Mouse (Mus musculus): ENCODE results near the gene Tmem164. TPM values are rescaled to one million over a fixed set of nuclear protein-coding genes. Genes with fewer than 3 reads are reported as not detected.
A peak's percentile ranks its signal among the peaks of the same experiment; 100 is the strongest.

Gene Tmem164
- polyA plus RNA-seq, 1 experiment from 2014 or later = 48.3 TPM

- Histone ChIP-seq H3K27me3 (replicated peaks) (no peaks in the 10 kb centered on the region), H3K36me3 (peaks cover 8% of the 10 kb centered on the region), H3K4me2 (no peak overlapping the region), H3K9ac (no peak overlapping the region), H3K27ac (replicated peaks) (0 out of 2 replicates have a peak overlapping the region, but pooled peaks have one; percentile 4), H3K4me3 (no peak overlapping the region), H3K9me3 (no peaks in the 10 kb centered on the region), H3K4me1 (peaks cover 78% of the 10 kb centered on the region)
- 70% methylated on average over 12 of the region's 12 CpGs for WGBS
- ATAC-seq (ENCODE audit: extremely low read depth, insufficient number of reproducible peaks, low FRiP score, low TSS enrichment) = no peak
Measured at GRCm38 (mm10) chrX:142829866-142830470, 148.8 kb downstream of the Tmem164 start.

GRCm38 (mm10) chrX:142830572-142830971 lies 149.4 kb downstream of the Tmem164 start:
- ATAC-seq (ENCODE audit: extremely low read depth, insufficient number of reproducible peaks, low FRiP score, low TSS enrichment) = no peak
- peak overlapping the region; percentile 4; the same call in 1 of the 2 replicates for H3K27ac ChIP-seq (replicated peaks)
- H3K4me1 ChIP-seq = peaks cover 82% of the 10 kb centered on the region
- H3K4me2 ChIP-seq = no peak overlapping the region
- no peaks in the 10 kb centered on the region for H3K9me3 ChIP-seq
- 80% methylated on average over 6 of the region's 6 CpGs for WGBS
- H3K9ac ChIP-seq = no peak overlapping the region
- H3K36me3 ChIP-seq = peaks cover 12% of the 10 kb centered on the region
- no peaks in the 10 kb centered on the region for H3K27me3 ChIP-seq (replicated peaks)
- H3K4me3 ChIP-seq = no peak overlapping the region

GRCm38 (mm10) chrX:142832221-142832620 lies 151.0 kb downstream of the Tmem164 start:
- H3K36me3 ChIP-seq = peaks cover 24% of the 10 kb centered on the region
- H3K27me3 ChIP-seq (replicated peaks) = no peaks in the 10 kb centered on the region
- H3K4me2 ChIP-seq = no peak overlapping the region
- no peak overlapping the region for H3K9ac ChIP-seq
- WGBS = 43% methylated on average over 3 of the region's 3 CpGs
- H3K4me1 ChIP-seq = peaks cover 71% of the 10 kb centered on the region
- H3K9me3 ChIP-seq = no peaks in the 10 kb centered on the region
- ATAC-seq (ENCODE audit: extremely low read depth, insufficient number of reproducible peaks, low FRiP score, low TSS enrichment) = no peak
- H3K27ac ChIP-seq (replicated peaks) = peak overlapping the region; percentile 82
- no peak overlapping the region for H3K4me3 ChIP-seq

GRCm38 (mm10) chrX:142833164-142833796 lies 152.1 kb downstream of the Tmem164 start:
- WGBS = 51% methylated on average over 13 of the region's 13 CpGs

GRCm38 (mm10) chrX:142834807-142835206 lies 153.6 kb downstream of the Tmem164 start:
- Histone ChIP-seq H3K27ac (replicated peaks) (peak overlapping the region; percentile 82), H3K36me3 (peaks cover 24% of the 10 kb centered on the region), H3K4me3 (no peak overlapping the region), H3K4me1 (peaks cover 55% of the 10 kb centered on the region), H3K9me3 (no peaks in the 10 kb centered on the region), H3K9ac (no peak overlapping the region), H3K27me3 (replicated peaks) (no peaks in the 10 kb centered on the region), H3K4me2 (no peak overlapping the region)
- ATAC-seq (ENCODE audit: extremely low read depth, insufficient number of reproducible peaks, low FRiP score, low TSS enrichment) = no peak
- WGBS = 57% methylated on average over 6 of the region's 6 CpGs

More at GRCm38 (mm10) chrX:142833164-142833796, 152.1 kb downstream of the Tmem164 start:
- H3K27ac ChIP-seq (replicated peaks) = peak overlapping the region; percentile 82
- no peaks in the 10 kb centered on the region for H3K27me3 ChIP-seq (replicated peaks)
- no peak overlapping the region for H3K4me3 ChIP-seq
- H3K4me2 ChIP-seq = peak overlapping the region; percentile 24; the same call in 1 of the 2 replicates
- ATAC-seq (ENCODE audit: extremely low read depth, insufficient number of reproducible peaks, low FRiP score, low TSS enrichment) = no peak
- H3K4me1 ChIP-seq = peaks cover 66% of the 10 kb centered on the region
- H3K36me3 ChIP-seq = peaks cover 24% of the 10 kb centered on the region
- no peak overlapping the region for H3K9ac ChIP-seq
- H3K9me3 ChIP-seq = no peaks in the 10 kb centered on the region

GRCm38 (mm10) chrX:142836399-142836798 lies 155.2 kb downstream of the Tmem164 start:
- Histone ChIP-seq H3K9me3 (no peaks in the 10 kb centered on the region), H3K9ac (no peak overlapping the region), H3K4me3 (no peak overlapping the region), H3K27me3 (replicated peaks) (no peaks in the 10 kb centered on the region), H3K36me3 (peaks cover 24% of the 10 kb centered on the region), H3K27ac (replicated peaks) (no peak overlapping the region), H3K4me1 (peaks cover 42% of the 10 kb centered on the region), H3K4me2 (no peak overlapping the region)
- ATAC-seq (ENCODE audit: extremely low read depth, insufficient number of reproducible peaks, low FRiP score, low TSS enrichment) = no peak
- WGBS = 78% methylated on average over 7 of the region's 7 CpGs

- no peak overlapping the region for H3K4me2 ChIP-seq
- 82% methylated on average over 3 of the region's 3 CpGs for WGBS
Measured at GRCm38 (mm10) chrX:142837316-142837715, 156.1 kb downstream of the Tmem164 start.

GRCm38 (mm10) chrX:142838841-142839240 lies 157.6 kb downstream of the Tmem164 start:
- no peaks in the 10 kb centered on the region for H3K27me3 ChIP-seq (replicated peaks)
- 78% methylated on average over 2 of the region's 2 CpGs for WGBS
- no peak overlapping the region for H3K4me3 ChIP-seq
- no peaks in the 10 kb centered on the region for H3K9me3 ChIP-seq
- peaks cover 34% of the 10 kb centered on the region for H3K36me3 ChIP-seq
- H3K27ac ChIP-seq (replicated peaks) = 0 out of 2 replicates have a peak overlapping the region, but pooled peaks have one; percentile 20
- no peak for ATAC-seq (ENCODE audit: extremely low read depth, insufficient number of reproducible peaks, low FRiP score, low TSS enrichment)
- H3K4me2 ChIP-seq = no peak overlapping the region
- no peak overlapping the region for H3K9ac ChIP-seq
- peaks cover 18% of the 10 kb centered on the region for H3K4me1 ChIP-seq

More at GRCm38 (mm10) chrX:142837316-142837715, 156.1 kb downstream of the Tmem164 start:
- Histone ChIP-seq H3K27ac (replicated peaks) (no peak overlapping the region), H3K9me3 (no peaks in the 10 kb centered on the region), H3K36me3 (peaks cover 30% of the 10 kb centered on the region), H3K27me3 (replicated peaks) (no peaks in the 10 kb centered on the region), H3K4me3 (no peak overlapping the region), H3K4me1 (peaks cover 33% of the 10 kb centered on the region), H3K9ac (no peak overlapping the region)
- no peak for ATAC-seq (ENCODE audit: extremely low read depth, insufficient number of reproducible peaks, low FRiP score, low TSS enrichment)

GRCm38 (mm10) chrX:142839411-142839810 lies 158.2 kb downstream of the Tmem164 start:
- H3K9me3 ChIP-seq = no peaks in the 10 kb centered on the region
- 0 out of 2 replicates have a peak overlapping the region, but pooled peaks have one; percentile 20 for H3K27ac ChIP-seq (replicated peaks)
- H3K27me3 ChIP-seq (replicated peaks) = no peaks in the 10 kb centered on the region
- peaks cover 30% of the 10 kb centered on the region for H3K36me3 ChIP-seq
- H3K9ac ChIP-seq = no peak overlapping the region
- 84% methylated on average over 7 of the region's 7 CpGs for WGBS
- H3K4me1 ChIP-seq = peaks cover 12% of the 10 kb centered on the region
- no peak for ATAC-seq (ENCODE audit: extremely low read depth, insufficient number of reproducible peaks, low FRiP score, low TSS enrichment)
- H3K4me2 ChIP-seq = no peak overlapping the region
- no peak overlapping the region for H3K4me3 ChIP-seq

- WGBS = 65% methylated on average over 4 of the region's 4 CpGs
- H3K27ac ChIP-seq (replicated peaks) = no peak overlapping the region
- no peak; the same call in 1 of the 2 replicates for ATAC-seq (ENCODE audit: extremely low read depth, insufficient number of reproducible peaks, low FRiP score, low TSS enrichment)
- no peaks in the 10 kb centered on the region for H3K27me3 ChIP-seq (replicated peaks)
- no peak overlapping the region for H3K9ac ChIP-seq
- no peaks in the 10 kb centered on the region for H3K9me3 ChIP-seq
- H3K4me2 ChIP-seq = no peak overlapping the region
- 0 out of 2 replicates have a peak, but pooled peaks cover 1% of the 10 kb centered on the region for H3K4me1 ChIP-seq
- H3K36me3 ChIP-seq = peaks cover 10% of the 10 kb centered on the region
- no peak overlapping the region for H3K4me3 ChIP-seq
Measured at GRCm38 (mm10) chrX:142841916-142842315, 160.7 kb downstream of the Tmem164 start.

GRCm38 (mm10) chrX:142846266-142846665 lies 165.1 kb downstream of the Tmem164 start:
- Histone ChIP-seq H3K27me3 (replicated peaks) (no peaks in the 10 kb centered on the region), H3K9ac (no peak overlapping the region), H3K4me3 (no peak overlapping the region), H3K4me2 (no peak overlapping the region), H3K4me1 (peaks cover 7% of the 10 kb centered on the region; the same call in 1 of the 2 replicates), H3K9me3 (no peaks in the 10 kb centered on the region), H3K27ac (replicated peaks) (no peak overlapping the region), H3K36me3 (peaks cover 10% of the 10 kb centered on the region)
- WGBS = 76% methylated on average over 6 of the region's 6 CpGs
- ATAC-seq (ENCODE audit: extremely low read depth, insufficient number of reproducible peaks, low FRiP score, low TSS enrichment) = no peak
